Mouse (Mus musculus) brain, adult 2 months (tissue): ENCODE results near the gene Znrd1.

Experiments used
- DNase-seq: peaks from one replicate; pipeline ENCODE4 v3.0.0; 2011; ENCODE audit warnings: low read depth, low spot score

Znrd1 gene

GRCm38 (mm10) chr17:36927496-36928120 is 30.8 kb downstream of the Znrd1 start:
- no peak for DNase-seq

DNA sequence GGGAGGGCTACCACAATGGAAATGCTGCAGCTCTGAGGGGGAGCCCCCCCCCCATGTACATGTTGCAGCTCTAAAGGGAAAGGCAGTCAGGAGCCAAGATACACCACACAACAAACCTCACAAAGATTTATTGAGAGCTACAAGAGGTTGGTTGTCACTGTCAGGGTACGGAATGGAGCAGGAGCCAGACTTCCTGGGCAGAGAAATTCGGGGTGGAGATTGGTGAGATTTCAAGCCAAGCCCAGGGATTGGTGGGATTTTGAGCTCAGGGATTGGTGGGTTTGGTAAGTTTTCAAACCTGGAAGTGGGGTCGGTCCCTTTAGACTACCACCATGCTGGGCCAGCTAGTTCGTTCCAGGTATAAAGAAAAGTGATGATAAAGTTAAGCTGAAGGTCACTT is 34.9 kb downstream of the Znrd1 start:
- no peak for DNase-seq

DNA sequence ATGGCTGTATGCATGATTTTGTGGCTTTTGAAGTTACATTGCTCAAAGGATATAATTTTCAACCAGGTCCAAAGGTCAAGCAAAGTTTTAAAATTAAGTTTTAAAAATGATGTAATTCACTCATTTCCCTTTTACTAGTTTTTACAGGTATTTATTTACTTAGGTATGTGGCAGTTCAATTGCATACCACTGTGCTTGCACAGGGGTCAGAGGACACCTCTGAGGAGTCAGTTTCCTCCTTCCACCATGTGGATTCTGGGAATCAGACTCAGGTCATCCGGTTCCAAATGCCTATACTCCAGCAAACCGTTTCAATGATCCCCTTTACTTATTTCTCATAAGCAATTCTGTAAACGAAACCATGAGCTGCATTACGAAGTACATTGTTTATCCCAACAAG is 35.6 kb downstream of the Znrd1 start:
- no peak for DNase-seq

- no peak for DNase-seq
Observed at GRCm38 (mm10) chr17:36920239-36920638, 38.1 kb downstream of the Znrd1 start.

DNA sequence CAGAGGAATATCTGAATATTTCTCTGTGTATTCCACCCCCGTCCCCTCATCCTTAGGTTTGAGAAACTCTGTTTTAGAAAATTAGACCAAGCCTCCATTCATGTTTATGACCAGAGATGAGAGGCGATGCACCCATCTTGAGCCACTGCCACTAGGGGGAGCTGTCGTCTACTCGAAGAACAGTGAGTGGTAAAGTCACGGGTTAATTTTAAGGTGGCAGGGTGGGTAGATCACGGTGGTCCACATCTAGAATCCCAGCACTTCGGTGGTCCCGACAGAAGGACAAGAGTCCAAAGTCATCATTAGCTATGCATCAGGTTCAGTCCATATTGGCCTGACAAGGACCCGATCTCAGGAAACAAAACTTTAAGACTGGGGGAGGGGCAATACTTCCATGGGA is 43.3 kb downstream of the Znrd1 start:
- peak; percentile 73 for DNase-seq

GRCm38 (mm10) chr17:36914108-36914507 is 44.3 kb downstream of the Znrd1 start:
- peak; percentile 84 for DNase-seq

- no peak for DNase-seq
Observed at GRCm38 (mm10) chr17:36912031-36912430, 46.3 kb downstream of the Znrd1 start.

GRCm38 (mm10) chr17:36909802-36910201 is 48.6 kb downstream of the Znrd1 start:
- DNase-seq: no peak

DNA sequence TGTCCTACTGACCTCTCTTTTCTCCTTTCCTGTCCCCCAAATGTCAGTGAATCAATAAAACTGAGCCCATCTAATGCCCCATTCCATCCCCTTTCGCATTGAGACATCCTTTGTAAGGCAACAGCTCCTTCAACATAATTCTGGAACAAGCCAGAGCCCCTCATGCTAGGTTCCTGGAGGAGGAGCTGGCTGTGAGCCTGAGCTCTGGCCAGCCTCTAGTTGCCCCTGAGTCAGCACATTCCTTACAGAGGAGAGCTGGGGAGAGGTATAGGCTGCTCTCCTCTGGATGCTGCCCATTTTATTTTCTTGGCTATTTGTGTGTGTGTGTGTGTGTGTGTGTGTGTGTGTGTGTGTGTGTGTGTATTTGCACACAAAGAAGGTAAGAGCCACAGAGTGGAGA is 50.1 kb downstream of the Znrd1 start:
- no peak for DNase-seq
